Mouse (Mus musculus) midbrain, embryonic 10.5 days (tissue): ENCODE measurements at regions not wholly inside any gene's neighbourhood (a gene's known extent, or its start where the extent isn't known, plus 50 kb on each side); places are given as distances from the start of the nearest gene placed in this dataset.

Experiments used
- DNase-seq: peaks from one replicate; pipeline ENCODE4 v3.0.0-alpha.2; 2017; ENCODE audit warnings: low spot score
- H3K27ac ChIP-seq: fragments of 300-500 bp; sonication (generic); replicated peaks from 2 replicates; pipeline ENCODE4 v1.5.1; 2016; ENCODE audit warnings: mild to moderate bottlenecking
- H3K27me3 ChIP-seq: fragments of 300-500 bp; sonication (generic); 2 replicates; pipeline ENCODE4 v1.6.1; 2016; ENCODE audit warnings: low read depth, mild to moderate bottlenecking; ENCODE audit not compliant: poor library complexity, severe bottlenecking
- H3K36me3 ChIP-seq: fragments of 300-500 bp; sonication (generic); 2 replicates; pipeline ENCODE4 v1.6.1; 2016; ENCODE audit warnings: mild to moderate bottlenecking, moderate library complexity
- H3K4me1 ChIP-seq: fragments of 300-500 bp; sonication (generic); 2 replicates; pipeline ENCODE4 v1.6.1; 2016
- H3K4me3 ChIP-seq: fragments of 300-500 bp; sonication (generic); 2 replicates; pipeline ENCODE4 v1.5.1; 2016; ENCODE audit warnings: mild to moderate bottlenecking, moderate library complexity
- H3K9me3 ChIP-seq: fragments of 300-500 bp; sonication (generic); replicated peaks from 2 replicates; pipeline ENCODE4 v1.6.1; 2016; ENCODE audit warnings: mild to moderate bottlenecking
- WGBS: fragments of 180-500 bp; shearing (Covaris S2); methylation state at CpG from one replicate; pipeline ENCODE4 v1.1.7; 2016; 5-methylcytosine and 5-hydroxymethylcytosine counted together

GRCm38 (mm10) chr13:26714056-26714455, 55.9 kb downstream of the Hdgfl1 start:
- Histone ChIP-seq H3K36me3 (no peaks in the 10 kb centered on the region), H3K4me3 (no peak overlapping the region), H3K4me1 (no peaks in the 10 kb centered on the region), H3K27me3 (no peaks in the 10 kb centered on the region), H3K9me3 (no peaks in the 10 kb centered on the region), H3K27ac (no peak overlapping the region)
- DNase-seq: no peak
- WGBS: 89% methylated on average over 5 of the region's 5 CpGs

- no peaks in the 10 kb centered on the region for H3K27me3 ChIP-seq
- no peaks in the 10 kb centered on the region for H3K9me3 ChIP-seq
- 33% methylated on average over 4 of the region's 4 CpGs for WGBS
- peak; percentile 15 for DNase-seq
- H3K4me3 ChIP-seq: no peak overlapping the region
- H3K36me3 ChIP-seq: no peaks in the 10 kb centered on the region
- peaks cover 14% of the 10 kb centered on the region; the same call in 1 of the 2 replicates for H3K4me1 ChIP-seq
- peak overlapping the region; percentile 43; the same call in 1 of the 2 replicates for H3K27ac ChIP-seq
These were observed 70.8 kb downstream of the Hdgfl1 start for GRCm38 (mm10) chr13:26699062-26699684.

GRCm38 (mm10) chr13:26659471-26659870, 110.5 kb downstream of the Hdgfl1 start:
- no peak for DNase-seq
- 93% methylated on average over 2 of the region's 2 CpGs for WGBS
- Histone ChIP-seq H3K4me1 (peaks cover 19% of the 10 kb centered on the region), H3K36me3 (no peaks in the 10 kb centered on the region), H3K27ac (no peak overlapping the region), H3K4me3 (no peak overlapping the region), H3K9me3 (no peaks in the 10 kb centered on the region), H3K27me3 (no peaks in the 10 kb centered on the region)

GRCm38 (mm10) chr13:26657010-26657611, 112.9 kb downstream of the Hdgfl1 start:
- H3K36me3 ChIP-seq: no peaks in the 10 kb centered on the region
- DNase-seq: peak; percentile 36
- H3K9me3 ChIP-seq: no peaks in the 10 kb centered on the region
- H3K27ac ChIP-seq: peak overlapping the region; percentile 72
- H3K27me3 ChIP-seq: no peaks in the 10 kb centered on the region
- H3K4me3 ChIP-seq: no peak overlapping the region
- H3K4me1 ChIP-seq: peaks cover 19% of the 10 kb centered on the region
- 54% methylated on average over 1 of the region's 1 CpGs for WGBS
